In genomic region chr9:15909397-15910113, GRCm38 (mm10) we compare ENCODE assay signal across 28 mouse cellular contexts. TPM values are rescaled to one million over a fixed set of nuclear protein-coding genes. Genes with fewer than 3 reads are reported as not detected.
"Had no signal": no experiment of that assay in that cellular context is flagged by ENCODE, and none has a peak within 500 bp of the region (broad histone marks: within the 10 kb centered on the region; RNA-seq: fewer than 3 reads in every experiment).

No protein-coding gene starts in this region.

- DNase-seq: kidney, postnatal 25 days; layer of hippocampus, postnatal 36 days; liver, embryonic 13.5 days; lung, adult 2 months; lung, postnatal 36 days; retina, postnatal 1 day; right cerebral cortex, postnatal 25 days; spleen, adult 18-20 months; thymus, adult 2 months; thymus, postnatal 14 days; thymus, postnatal 4 days had no signal

- H3K27ac ChIP-seq: kidney, postnatal 0 days; layer of hippocampus, adult 2 months; left cerebral cortex, adult 2 months; liver, embryonic 13.5 days; midbrain, embryonic 10.5 days; midbrain, embryonic 13.5 days; neural tube, embryonic 13.5 days; stomach, embryonic 15.5 days had no signal

- H3K4me2 ChIP-seq: liver, embryonic 13.5 days; midbrain, embryonic 13.5 days; neural tube, embryonic 13.5 days; stomach, embryonic 15.5 days had no signal

- H3K9me3 ChIP-seq: liver, embryonic 13.5 days; midbrain, embryonic 10.5 days; midbrain, embryonic 13.5 days; neural tube, embryonic 13.5 days; stomach, embryonic 15.5 days had no signal

- H3K4me1 ChIP-seq: liver, embryonic 13.5 days; midbrain, embryonic 10.5 days; stomach, embryonic 15.5 days had no signal

- ATAC-seq: midbrain, embryonic 13.5 days; midbrain, embryonic 16.5 days had no signal

- H3K27me3 ChIP-seq: liver, embryonic 13.5 days; midbrain, embryonic 13.5 days; neural tube, embryonic 13.5 days; stomach, embryonic 15.5 days had no signal

- H3K4me3 ChIP-seq: layer of hippocampus, adult 2 months; left cerebral cortex, adult 2 months; liver, embryonic 13.5 days; megakaryocyte, embryonic 14.5 days; midbrain, embryonic 10.5 days; midbrain, embryonic 13.5 days; myocyte; neural tube, embryonic 13.5 days; stomach, embryonic 15.5 days had no signal

- H3K36me3 ChIP-seq: liver, embryonic 13.5 days; stomach, embryonic 15.5 days had no signal

- H3K9ac ChIP-seq: liver, embryonic 13.5 days; midbrain, embryonic 13.5 days; neural tube, embryonic 13.5 days; stomach, embryonic 15.5 days had no signal

RNA-seq across cellular contexts. Expression of gene Mtnr1b, which starts 35.2 kb away (rescaled TPM):
- polyA plus RNA-seq: kidney, embryonic 14.5 days; kidney, postnatal 0 days; large intestine, adult 2 months; limb, embryonic 11.5 days; limb, embryonic 14.5 days; liver, adult 2 months; liver, embryonic 13.5 days; liver, embryonic 16.5 days; lung, adult 2 months; lung, embryonic 16.5 days; midbrain, embryonic 10.5 days; midbrain, embryonic 13.5 days; midbrain, embryonic 16.5 days; myocyte; neural tube, embryonic 13.5 days; stomach, embryonic 15.5 days; thymus, adult 2 months had no signal
